Mouse (Mus musculus) megakaryocyte, embryonic 14.5 days (primary cell): ENCODE data around the gene Itpr1.

Experiments used
- FLI1 ChIP-seq: IDR thresholded peaks from 2 replicates; pipeline ENCODE4 v1.6.1; 2012; ENCODE audit warnings: low read length, inconsistent platforms, mixed read lengths
- GATA1 ChIP-seq: IDR thresholded peaks from 3 replicates; pipeline ENCODE4 v1.6.1; 2012; ENCODE audit warnings: mixed read lengths, low read length, inconsistent platforms, borderline replicate concordance

DNA sequence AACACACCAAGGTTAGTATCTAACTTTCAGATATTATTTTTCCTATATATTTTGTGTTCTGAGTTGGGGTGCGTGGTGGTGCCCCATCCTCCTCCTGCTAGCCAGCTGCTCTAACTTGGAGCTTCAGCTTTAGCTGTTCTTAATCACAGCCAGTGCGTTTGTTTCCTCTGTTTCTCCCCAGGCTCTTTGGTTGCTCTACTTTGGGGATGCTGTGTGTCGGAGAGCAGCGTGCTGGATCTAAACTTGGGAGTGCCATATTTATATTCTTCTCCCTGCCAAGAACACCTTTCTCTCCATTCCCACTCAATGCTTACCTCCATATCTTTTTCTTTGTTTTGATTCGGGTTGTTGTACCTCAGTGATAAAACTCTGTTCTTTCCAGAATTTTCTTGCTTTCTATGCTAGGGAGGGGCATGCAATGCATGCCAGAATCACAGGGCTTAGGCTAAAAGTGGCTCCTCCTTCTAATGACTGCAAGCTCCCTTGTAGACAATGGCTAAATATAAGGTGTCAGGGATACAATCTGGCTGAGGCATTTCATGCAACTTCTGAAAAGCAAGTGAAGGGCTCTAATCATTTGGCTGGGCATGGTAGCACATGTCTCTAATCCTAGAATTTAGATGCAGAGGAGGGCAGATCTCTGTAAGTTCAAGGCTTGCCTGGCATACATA, 381.4 kb downstream of the Itpr1 start:
- TF ChIP-seq GATA1 (no peak), FLI1 (no peak)
